Mouse (Mus musculus): Measurements from ENCODE around the gene Adgrl3. TPM values are rescaled to one million over a fixed set of nuclear protein-coding genes. Genes with fewer than 3 reads are reported as not detected.
A peak's percentile ranks its signal among the peaks of the same experiment; 100 is the strongest.

Gene Adgrl3
- polyA plus RNA-seq, 1 experiment from 2014 or later = 66.3 TPM

GRCm38 (mm10) chr5:81159013-81159412 lies 139.1 kb downstream of the Adgrl3 start:
- ATAC-seq (ENCODE audit: low FRiP score, low read depth) = no peak
- WGBS = 93% methylated on average over 12 of the region's 12 CpGs
- Histone ChIP-seq H3K9ac (no peak overlapping the region), H3K36me3 (no peaks in the 10 kb centered on the region), H3K27ac (no peak overlapping the region), H3K9me3 (no peaks in the 10 kb centered on the region), H3K27me3 (no peaks in the 10 kb centered on the region), H3K4me2 (replicated peaks) (no peak overlapping the region), H3K4me1 (peaks cover 18% of the 10 kb centered on the region), H3K4me3 (no peak overlapping the region)

DNA sequence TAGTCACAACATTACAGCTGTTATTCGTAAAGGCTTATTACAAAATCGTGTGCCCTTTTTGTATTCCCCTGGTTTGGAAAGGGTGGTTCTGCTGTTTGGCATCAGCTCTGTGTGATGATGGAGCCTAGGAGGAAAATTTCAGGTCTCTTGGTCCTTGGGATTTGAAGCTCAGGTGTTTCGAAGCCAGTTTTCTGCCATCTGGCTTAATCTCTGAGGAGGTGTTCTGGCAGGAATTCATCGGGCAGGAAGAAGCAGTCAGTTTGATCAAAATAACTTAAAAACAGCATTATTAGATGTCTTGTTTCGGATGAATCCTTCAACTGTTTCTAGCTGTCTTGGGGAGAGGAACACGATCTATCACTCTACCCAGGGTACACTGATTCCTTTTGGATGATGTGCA lies 140.5 kb downstream of the Adgrl3 start:
- Histone ChIP-seq H3K27ac (no peak overlapping the region), H3K4me1 (peaks cover 15% of the 10 kb centered on the region), H3K4me3 (no peak overlapping the region), H3K4me2 (replicated peaks) (no peak overlapping the region), H3K27me3 (no peaks in the 10 kb centered on the region), H3K9ac (no peak overlapping the region), H3K36me3 (no peaks in the 10 kb centered on the region), H3K9me3 (no peaks in the 10 kb centered on the region)
- no peak for ATAC-seq (ENCODE audit: low FRiP score, low read depth)
- WGBS = 81% methylated on average over 6 of the region's 6 CpGs

- Histone ChIP-seq H3K27me3 (no peaks in the 10 kb centered on the region), H3K27ac (no peak overlapping the region; the same call in 1 of the 2 replicates), H3K4me2 (replicated peaks) (peak overlapping the region; percentile 27; the same call in 1 of the 2 replicates), H3K9ac (no peak overlapping the region), H3K9me3 (no peaks in the 10 kb centered on the region), H3K4me1 (peaks cover 12% of the 10 kb centered on the region), H3K4me3 (no peak overlapping the region), H3K36me3 (no peaks in the 10 kb centered on the region)
- ATAC-seq (ENCODE audit: low FRiP score, low read depth) = peak; percentile 86
- WGBS = 14% methylated on average over 4 of the region's 4 CpGs
Observed at GRCm38 (mm10) chr5:81188871-81189485, 169.0 kb downstream of the Adgrl3 start.

- Histone ChIP-seq H3K9ac (no peak overlapping the region), H3K9me3 (no peaks in the 10 kb centered on the region), H3K4me1 (no peaks in the 10 kb centered on the region), H3K36me3 (peaks cover 4% of the 10 kb centered on the region), H3K27ac (no peak overlapping the region), H3K4me3 (no peak overlapping the region), H3K27me3 (no peaks in the 10 kb centered on the region), H3K4me2 (replicated peaks) (no peak overlapping the region)
- no peak for ATAC-seq (ENCODE audit: low FRiP score, low read depth)
Observed at GRCm38 (mm10) chr5:81200354-81200753, 180.4 kb downstream of the Adgrl3 start.

DNA sequence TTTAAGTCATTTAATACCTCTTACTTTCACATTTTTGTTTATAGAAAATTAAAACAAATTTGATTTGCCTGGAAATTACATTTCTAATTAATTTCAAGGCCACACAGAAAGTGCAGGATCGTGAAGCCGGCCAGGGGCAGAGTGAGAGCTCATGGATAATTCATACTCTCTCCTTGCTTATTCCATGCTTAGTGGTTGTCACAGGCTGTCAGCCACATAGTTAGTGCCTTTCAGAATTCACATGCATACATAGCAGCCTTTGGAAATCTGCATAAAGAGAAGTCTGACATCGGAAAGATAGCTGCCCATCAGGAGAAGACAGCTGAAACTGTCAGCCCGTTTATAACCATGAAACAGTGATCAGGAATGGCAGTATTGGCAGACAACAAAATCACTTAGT lies 181.9 kb downstream of the Adgrl3 start:
- Histone ChIP-seq H3K27me3 (no peaks in the 10 kb centered on the region), H3K9me3 (no peaks in the 10 kb centered on the region), H3K4me1 (no peaks in the 10 kb centered on the region), H3K4me2 (replicated peaks) (no peak overlapping the region), H3K27ac (no peak overlapping the region), H3K36me3 (peaks cover 4% of the 10 kb centered on the region), H3K9ac (no peak overlapping the region), H3K4me3 (no peak overlapping the region)
- 81% methylated on average over 4 of the region's 4 CpGs for WGBS
- ATAC-seq (ENCODE audit: low FRiP score, low read depth) = no peak

GRCm38 (mm10) chr5:81218500-81219057 lies 198.6 kb downstream of the Adgrl3 start:
- no peak overlapping the region for H3K4me2 ChIP-seq (replicated peaks)
- 56% methylated on average over 2 of the region's 2 CpGs for WGBS
- H3K27me3 ChIP-seq = no peaks in the 10 kb centered on the region
- H3K4me1 ChIP-seq = peaks cover 4% of the 10 kb centered on the region
- H3K9me3 ChIP-seq = no peaks in the 10 kb centered on the region
- H3K36me3 ChIP-seq = no peaks in the 10 kb centered on the region
- H3K27ac ChIP-seq = no peak overlapping the region
- H3K4me3 ChIP-seq = no peak overlapping the region
- no peak overlapping the region for H3K9ac ChIP-seq
- peak; percentile 80 for ATAC-seq (ENCODE audit: low FRiP score, low read depth)

GRCm38 (mm10) chr5:81224465-81224864 lies 204.5 kb downstream of the Adgrl3 start:
- H3K4me2 ChIP-seq (replicated peaks) = no peak overlapping the region
- no peak overlapping the region for H3K9ac ChIP-seq
- H3K4me3 ChIP-seq = no peak overlapping the region
- no peak overlapping the region for H3K27ac ChIP-seq
- no peaks in the 10 kb centered on the region for H3K36me3 ChIP-seq
- ATAC-seq (ENCODE audit: low FRiP score, low read depth) = peak; percentile 52; the same call in 1 of the 2 replicates
- peaks cover 22% of the 10 kb centered on the region for H3K4me1 ChIP-seq
- no peaks in the 10 kb centered on the region for H3K27me3 ChIP-seq
- H3K9me3 ChIP-seq = no peaks in the 10 kb centered on the region
- WGBS = 26% methylated on average over 6 of the region's 6 CpGs

- Histone ChIP-seq H3K4me2 (replicated peaks) (no peak overlapping the region), H3K9ac (no peak overlapping the region), H3K36me3 (no peaks in the 10 kb centered on the region), H3K4me3 (no peak overlapping the region), H3K27ac (no peak overlapping the region), H3K9me3 (no peaks in the 10 kb centered on the region), H3K4me1 (peaks cover 22% of the 10 kb centered on the region), H3K27me3 (no peaks in the 10 kb centered on the region)
- ATAC-seq (ENCODE audit: low FRiP score, low read depth) = no peak
- 57% methylated on average over 2 of the region's 2 CpGs for WGBS
Observed at GRCm38 (mm10) chr5:81225486-81225885, 205.5 kb downstream of the Adgrl3 start.

- H3K4me1 ChIP-seq = peaks cover 25% of the 10 kb centered on the region
- no peaks in the 10 kb centered on the region for H3K36me3 ChIP-seq
- no peak overlapping the region for H3K9ac ChIP-seq
- no peak overlapping the region for H3K4me2 ChIP-seq (replicated peaks)
- no peak overlapping the region for H3K4me3 ChIP-seq
- H3K27ac ChIP-seq = peak overlapping the region; percentile 11; the same call in 1 of the 2 replicates
- H3K9me3 ChIP-seq = no peaks in the 10 kb centered on the region
- H3K27me3 ChIP-seq = no peaks in the 10 kb centered on the region
- ATAC-seq (ENCODE audit: low FRiP score, low read depth) = no peak
Observed at GRCm38 (mm10) chr5:81227256-81227655, 207.3 kb downstream of the Adgrl3 start.

DNA sequence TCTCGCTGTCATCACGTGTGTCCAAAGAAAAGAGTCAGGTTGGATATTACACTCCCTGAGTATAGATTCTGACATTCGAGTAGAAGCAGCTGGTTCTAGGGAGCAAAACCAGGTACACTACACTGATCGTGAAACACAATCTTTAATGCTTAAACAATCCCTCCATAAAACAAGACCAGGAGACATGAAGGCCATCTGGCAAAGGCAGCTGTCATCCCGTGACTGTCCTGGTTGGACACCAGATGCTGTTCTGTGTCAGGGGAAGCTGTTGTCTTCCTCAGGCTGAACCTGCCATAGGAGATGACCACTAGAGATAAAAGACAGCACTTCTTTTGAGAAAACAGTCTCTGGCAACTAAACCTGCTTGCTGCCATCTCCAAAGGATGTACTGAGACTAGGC lies 228.8 kb downstream of the Adgrl3 start:
- H3K36me3 ChIP-seq = no peaks in the 10 kb centered on the region
- peak; percentile 64; the same call in 1 of the 2 replicates for ATAC-seq (ENCODE audit: low FRiP score, low read depth)
- no peak overlapping the region for H3K4me2 ChIP-seq (replicated peaks)
- no peak overlapping the region for H3K9ac ChIP-seq
- no peak overlapping the region for H3K4me3 ChIP-seq
- no peak overlapping the region for H3K27ac ChIP-seq
- 50% methylated on average over 5 of the region's 5 CpGs for WGBS
- H3K9me3 ChIP-seq = no peaks in the 10 kb centered on the region
- H3K4me1 ChIP-seq = no peaks in the 10 kb centered on the region
- H3K27me3 ChIP-seq = no peaks in the 10 kb centered on the region

- no peaks in the 10 kb centered on the region for H3K4me1 ChIP-seq
- ATAC-seq (ENCODE audit: low FRiP score, low read depth) = no peak
- H3K36me3 ChIP-seq = no peaks in the 10 kb centered on the region
- H3K4me3 ChIP-seq = no peak overlapping the region
- H3K9me3 ChIP-seq = no peaks in the 10 kb centered on the region
- no peak overlapping the region for H3K27ac ChIP-seq
- H3K4me2 ChIP-seq (replicated peaks) = no peak overlapping the region
- 84% methylated on average over 3 of the region's 3 CpGs for WGBS
- no peaks in the 10 kb centered on the region for H3K27me3 ChIP-seq
- no peak overlapping the region for H3K9ac ChIP-seq
Observed at GRCm38 (mm10) chr5:81256091-81256490, 236.2 kb downstream of the Adgrl3 start.

DNA sequence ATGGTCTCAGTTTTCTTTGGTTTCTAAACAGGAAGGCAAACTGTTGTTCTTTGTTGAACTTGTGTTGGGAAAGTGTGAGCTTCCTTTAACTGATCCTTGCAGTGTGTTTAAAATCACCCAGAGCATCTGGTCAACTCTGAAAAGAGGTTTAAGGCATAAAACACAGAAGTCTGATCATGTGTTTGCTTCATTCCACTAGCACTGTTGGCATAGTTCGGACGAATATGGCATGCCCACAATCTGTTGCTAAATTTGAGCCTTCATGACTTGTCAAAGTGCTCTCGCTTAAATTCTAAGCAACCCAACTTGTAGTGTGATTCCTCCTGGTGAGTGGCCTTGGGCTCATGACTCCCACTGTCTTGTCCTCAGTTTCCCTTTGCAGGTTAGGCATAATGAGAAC lies 249.8 kb downstream of the Adgrl3 start:
- H3K4me2 ChIP-seq (replicated peaks) = no peak overlapping the region
- H3K27ac ChIP-seq = no peak overlapping the region
- no peak for ATAC-seq (ENCODE audit: low FRiP score, low read depth)
- peaks cover 8% of the 10 kb centered on the region; the same call in 1 of the 2 replicates for H3K4me1 ChIP-seq
- H3K9me3 ChIP-seq = no peaks in the 10 kb centered on the region
- H3K27me3 ChIP-seq = no peaks in the 10 kb centered on the region
- H3K4me3 ChIP-seq = no peak overlapping the region
- 81% methylated on average over 3 of the region's 3 CpGs for WGBS
- no peak overlapping the region for H3K9ac ChIP-seq
- no peaks in the 10 kb centered on the region for H3K36me3 ChIP-seq
